Mouse (Mus musculus): ENCODE data around the gene Tnfsf12. TPM values are rescaled to one million over a fixed set of nuclear protein-coding genes. Genes with fewer than 3 reads are reported as not detected.

Tnfsf12 gene
- polyA plus RNA-seq, 1 experiment: 13.7 TPM

DNA sequence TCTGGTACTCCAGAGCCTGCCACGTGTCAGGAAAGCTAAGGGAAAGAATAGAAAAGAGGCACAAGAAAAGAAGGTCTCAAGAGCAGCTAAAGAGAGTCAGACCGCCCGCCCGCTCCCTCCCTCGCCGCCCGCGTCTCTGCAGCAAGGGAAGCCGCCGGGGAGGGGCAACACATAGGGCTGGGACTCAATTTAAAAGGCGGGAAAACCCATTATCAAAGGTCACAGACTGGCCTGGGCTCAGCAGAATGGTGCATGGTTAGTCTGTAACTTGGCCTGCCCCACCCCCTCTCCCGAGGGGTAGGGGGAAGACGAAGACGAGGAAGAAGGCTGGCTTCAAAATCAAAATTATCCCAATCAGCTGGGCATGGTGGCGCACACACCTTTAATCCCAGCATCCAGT, 23.0 kb upstream of the Tnfsf12 start:
- no peaks in the 10 kb centered on the region for H3K36me3 ChIP-seq (ENCODE audit: control insufficient read depth, insufficient read depth, low read length)
- H3K4me1 ChIP-seq (ENCODE audit: control insufficient read depth, insufficient read depth, insufficient read length, low read length): peaks cover 5% of the 10 kb centered on the region; the same call in 1 of the 2 replicates
- 18% methylated on average over 15 of the region's 15 CpGs for WGBS
- H3K27me3 ChIP-seq (ENCODE audit: control insufficient read depth, insufficient read depth, low read length): no peaks in the 10 kb centered on the region
- TF ChIP-seq POLR2A (IDR thresholded peaks at IDR 0.05; ENCODE audit: low read depth, low read length) (no peak), CTCF (IDR thresholded peaks at IDR 0.05; ENCODE audit: extremely low read depth, insufficient read length, insufficient replicate concordance, low read depth, low read length) (no peak)
- no peak overlapping the region for H3K4me3 ChIP-seq (ENCODE audit: low read depth, low read length)
- H3K27ac ChIP-seq (ENCODE audit: insufficient read depth, low read depth, low read length): no peak overlapping the region; the same call in 1 of the 2 replicates

DNA sequence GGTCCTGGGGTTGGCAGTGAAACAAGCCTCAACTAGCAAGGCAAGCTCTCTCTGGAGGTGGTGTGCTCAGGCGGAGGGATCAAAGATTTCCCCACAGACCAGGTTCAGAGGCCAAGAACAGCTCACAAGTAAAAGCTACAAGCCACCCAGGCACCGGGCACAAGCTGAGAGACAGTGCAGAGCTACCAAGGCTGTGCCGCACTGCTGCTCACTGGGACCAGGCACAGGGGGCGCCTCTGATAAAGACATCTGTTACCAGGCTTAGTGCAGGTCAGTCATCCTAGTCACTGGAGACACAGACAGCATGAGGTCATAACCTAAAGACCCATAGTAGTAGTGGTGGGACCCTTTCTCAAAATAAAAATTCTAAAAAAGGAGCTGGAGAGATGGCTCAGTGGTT, 21.3 kb upstream of the Tnfsf12 start:
- no peaks in the 10 kb centered on the region for H3K36me3 ChIP-seq (ENCODE audit: control insufficient read depth, insufficient read depth, low read length)
- H3K27ac ChIP-seq (ENCODE audit: insufficient read depth, low read depth, low read length): no peak overlapping the region
- H3K27me3 ChIP-seq (ENCODE audit: control insufficient read depth, insufficient read depth, low read length): no peaks in the 10 kb centered on the region
- TF ChIP-seq POLR2A (IDR thresholded peaks at IDR 0.05; ENCODE audit: low read depth, low read length) (no peak), CTCF (IDR thresholded peaks at IDR 0.05; ENCODE audit: extremely low read depth, insufficient read length, insufficient replicate concordance, low read depth, low read length) (no peak)
- 71% methylated on average over 4 of the region's 4 CpGs for WGBS
- H3K4me1 ChIP-seq (ENCODE audit: control insufficient read depth, insufficient read depth, insufficient read length, low read length): peaks cover 5% of the 10 kb centered on the region; the same call in 1 of the 2 replicates
- H3K4me3 ChIP-seq (ENCODE audit: low read depth, low read length): no peak overlapping the region

DNA sequence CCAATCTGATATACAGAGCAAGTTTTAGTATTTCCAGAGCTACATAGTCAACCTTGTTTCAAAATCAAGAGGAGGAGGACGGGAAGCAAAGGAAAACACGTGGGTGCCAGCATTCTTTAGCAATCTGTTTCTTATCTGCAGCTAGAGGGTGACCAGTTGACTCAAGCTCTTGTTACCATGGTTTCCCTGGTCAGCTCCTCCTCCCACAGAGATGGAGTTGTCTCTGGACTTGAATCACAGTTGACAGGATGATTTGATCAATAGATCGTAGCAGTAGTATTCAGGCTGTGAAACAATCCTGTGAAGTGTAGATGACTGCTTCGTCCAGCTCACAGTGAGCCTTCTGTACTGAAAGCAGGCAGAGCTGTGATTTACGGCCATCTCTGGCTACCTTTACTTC, 20.3 kb upstream of the Tnfsf12 start:
- 21% methylated on average over 5 of the region's 5 CpGs for WGBS
- Histone ChIP-seq H3K36me3 (ENCODE audit: control insufficient read depth, insufficient read depth, low read length) (no peaks in the 10 kb centered on the region), H3K4me3 (ENCODE audit: low read depth, low read length) (no peak overlapping the region), H3K27ac (ENCODE audit: insufficient read depth, low read depth, low read length) (no peak overlapping the region), H3K27me3 (ENCODE audit: control insufficient read depth, insufficient read depth, low read length) (no peaks in the 10 kb centered on the region), H3K4me1 (ENCODE audit: control insufficient read depth, insufficient read depth, insufficient read length, low read length) (peaks cover 5% of the 10 kb centered on the region; the same call in 1 of the 2 replicates)
- TF ChIP-seq CTCF (IDR thresholded peaks at IDR 0.05; ENCODE audit: extremely low read depth, insufficient read length, insufficient replicate concordance, low read depth, low read length) (no peak), POLR2A (IDR thresholded peaks at IDR 0.05; ENCODE audit: low read depth, low read length) (no peak)

DNA sequence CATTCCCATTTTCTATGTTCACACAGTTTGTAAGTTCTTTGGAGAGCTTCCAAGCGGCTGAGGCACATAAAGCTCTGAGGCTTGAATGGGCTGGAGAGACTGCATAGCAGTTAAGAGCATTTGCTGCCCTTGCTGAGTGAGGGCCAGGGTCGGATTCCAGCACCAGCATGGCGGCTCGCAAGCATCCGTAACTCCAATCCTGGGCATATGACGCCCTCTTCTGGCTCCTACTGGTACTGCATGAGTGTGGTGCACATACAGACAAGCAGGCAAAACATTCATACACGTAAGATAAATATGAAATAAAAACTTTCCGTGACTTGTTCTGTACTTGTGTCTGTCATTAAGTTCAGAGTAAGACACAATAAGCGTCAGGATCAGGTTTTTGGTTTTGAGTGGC, 19.8 kb upstream of the Tnfsf12 start:
- peak; percentile 55; the same call in 1 of the 2 replicates for TF ChIP-seq CTCF (IDR thresholded peaks at IDR 0.05; ENCODE audit: extremely low read depth, insufficient read length, insufficient replicate concordance, low read depth, low read length)
- no peak for TF ChIP-seq POLR2A (IDR thresholded peaks at IDR 0.05; ENCODE audit: low read depth, low read length)
- no peaks in the 10 kb centered on the region for H3K36me3 ChIP-seq (ENCODE audit: control insufficient read depth, insufficient read depth, low read length)
- no peaks in the 10 kb centered on the region for H3K27me3 ChIP-seq (ENCODE audit: control insufficient read depth, insufficient read depth, low read length)
- H3K27ac ChIP-seq (ENCODE audit: insufficient read depth, low read depth, low read length): no peak overlapping the region
- H3K4me1 ChIP-seq (ENCODE audit: control insufficient read depth, insufficient read depth, insufficient read length, low read length): peaks cover 5% of the 10 kb centered on the region; the same call in 1 of the 2 replicates
- WGBS: 70% methylated on average over 9 of the region's 9 CpGs
- H3K4me3 ChIP-seq (ENCODE audit: low read depth, low read length): no peak overlapping the region

DNA sequence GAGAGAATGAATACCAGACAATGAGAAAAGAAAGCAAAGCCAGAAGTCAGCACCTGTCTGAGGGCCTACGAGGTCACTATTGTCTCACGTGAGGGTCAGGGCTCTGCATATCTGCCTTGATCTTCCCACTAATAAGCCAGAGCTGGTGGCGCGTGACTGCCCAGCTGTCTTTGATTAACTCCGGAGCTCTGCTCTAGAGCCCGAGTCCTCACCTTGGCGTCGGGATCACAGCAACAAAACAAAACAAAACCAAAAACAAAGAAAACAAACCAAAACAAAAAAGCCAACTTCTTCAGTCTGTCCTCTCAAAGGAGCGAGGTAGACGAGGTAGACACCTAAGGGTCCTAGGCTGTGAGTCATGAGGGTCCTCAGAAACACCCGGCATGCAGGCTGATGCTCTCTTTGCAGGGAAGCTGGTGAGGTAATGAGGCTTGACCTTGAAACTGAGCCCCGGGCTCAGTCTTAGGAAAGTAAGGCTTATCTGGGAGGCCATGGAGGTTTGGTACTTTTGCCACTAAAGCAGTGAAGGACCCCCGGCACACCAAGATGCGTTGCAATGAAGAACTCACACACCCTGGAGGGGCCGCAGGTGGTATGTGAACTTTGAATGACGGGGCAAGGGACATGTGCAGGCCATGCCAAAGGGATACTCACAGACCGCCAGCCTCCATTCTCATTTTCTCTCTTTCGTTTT, 19.1 kb upstream of the Tnfsf12 start:
- no peak overlapping the region for H3K27ac ChIP-seq (ENCODE audit: insufficient read depth, low read depth, low read length)
- WGBS: 66% methylated on average over 18 of the region's 18 CpGs
- peaks cover 5% of the 10 kb centered on the region; the same call in 1 of the 2 replicates for H3K4me1 ChIP-seq (ENCODE audit: control insufficient read depth, insufficient read depth, insufficient read length, low read length)
- no peaks in the 10 kb centered on the region for H3K27me3 ChIP-seq (ENCODE audit: control insufficient read depth, insufficient read depth, low read length)
- no peak overlapping the region for H3K4me3 ChIP-seq (ENCODE audit: low read depth, low read length)
- no peaks in the 10 kb centered on the region for H3K36me3 ChIP-seq (ENCODE audit: control insufficient read depth, insufficient read depth, low read length)
- TF ChIP-seq POLR2A (IDR thresholded peaks at IDR 0.05; ENCODE audit: low read depth, low read length) (no peak), CTCF (IDR thresholded peaks at IDR 0.05; ENCODE audit: extremely low read depth, insufficient read length, insufficient replicate concordance, low read depth, low read length) (no peak)

DNA sequence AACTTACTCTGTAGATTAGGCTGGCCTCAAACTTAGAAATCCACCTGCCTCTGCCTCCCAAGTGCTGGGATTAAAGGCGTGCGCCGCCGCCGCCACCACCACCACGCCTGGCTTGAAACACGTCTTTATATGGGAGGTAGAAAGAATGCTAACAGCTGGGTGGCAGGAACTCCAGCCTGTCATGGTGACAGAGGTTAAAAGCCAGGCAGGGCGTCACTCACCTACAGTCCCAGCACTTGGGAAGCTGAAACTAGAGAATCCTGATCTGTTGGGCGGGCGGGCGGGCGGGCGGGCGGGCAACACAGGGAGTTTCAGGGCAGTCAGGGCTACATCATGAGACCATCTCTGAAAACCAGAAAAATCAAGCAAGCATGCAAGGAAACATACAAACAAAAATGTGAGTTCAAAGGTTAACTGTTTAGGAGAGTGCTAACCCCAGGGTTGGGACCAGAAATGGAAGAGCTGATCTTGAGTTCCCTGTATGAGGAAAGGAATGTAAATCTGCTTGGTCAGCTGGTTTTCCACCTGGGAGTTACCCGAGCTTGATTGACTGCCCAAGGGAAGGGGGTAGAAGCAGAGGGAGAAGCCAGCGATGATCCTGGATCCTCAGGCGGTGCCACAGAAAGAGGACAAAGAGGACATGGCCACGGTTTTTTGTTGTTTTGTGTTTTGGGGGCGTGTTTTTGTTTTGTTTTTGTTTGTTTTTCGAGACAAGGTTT, 17.5 kb upstream of the Tnfsf12 start:
- 86% methylated on average over 20 of the region's 20 CpGs for WGBS
- Histone ChIP-seq H3K36me3 (ENCODE audit: control insufficient read depth, insufficient read depth, low read length) (no peaks in the 10 kb centered on the region), H3K27ac (ENCODE audit: insufficient read depth, low read depth, low read length) (no peak overlapping the region), H3K4me1 (ENCODE audit: control insufficient read depth, insufficient read depth, insufficient read length, low read length) (no peaks in the 10 kb centered on the region), H3K4me3 (ENCODE audit: low read depth, low read length) (no peak overlapping the region), H3K27me3 (ENCODE audit: control insufficient read depth, insufficient read depth, low read length) (no peaks in the 10 kb centered on the region)
- TF ChIP-seq CTCF (IDR thresholded peaks at IDR 0.05; ENCODE audit: extremely low read depth, insufficient read length, insufficient replicate concordance, low read depth, low read length) (no peak), POLR2A (IDR thresholded peaks at IDR 0.05; ENCODE audit: low read depth, low read length) (no peak)

DNA sequence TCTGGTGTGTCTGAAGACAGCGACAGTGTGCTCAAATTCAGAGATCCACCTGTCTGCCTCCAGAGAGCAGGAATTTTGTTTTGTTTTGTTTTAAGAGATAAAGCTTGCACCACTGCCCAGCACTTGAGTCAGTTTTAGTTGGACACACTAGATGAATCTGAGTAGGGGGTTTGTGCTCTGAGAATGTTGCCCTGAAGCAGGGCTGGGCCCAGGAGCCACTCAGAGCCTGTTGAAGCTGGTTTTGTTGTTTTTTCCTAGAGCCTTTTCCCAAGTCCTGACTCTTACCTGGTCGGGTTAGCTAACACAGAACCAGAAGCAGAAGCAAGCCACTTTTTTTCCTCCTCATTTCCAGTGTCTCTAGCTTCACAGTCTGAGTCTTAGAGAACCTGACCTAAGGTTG, 15.4 kb upstream of the Tnfsf12 start:
- TF ChIP-seq POLR2A (IDR thresholded peaks at IDR 0.05; ENCODE audit: low read depth, low read length) (no peak), CTCF (IDR thresholded peaks at IDR 0.05; ENCODE audit: extremely low read depth, insufficient read length, insufficient replicate concordance, low read depth, low read length) (no peak)
- Histone ChIP-seq H3K4me3 (ENCODE audit: low read depth, low read length) (no peak overlapping the region), H3K36me3 (ENCODE audit: control insufficient read depth, insufficient read depth, low read length) (no peaks in the 10 kb centered on the region), H3K4me1 (ENCODE audit: control insufficient read depth, insufficient read depth, insufficient read length, low read length) (peaks cover 7% of the 10 kb centered on the region; the same call in 1 of the 2 replicates), H3K27ac (ENCODE audit: insufficient read depth, low read depth, low read length) (no peak overlapping the region), H3K27me3 (ENCODE audit: control insufficient read depth, insufficient read depth, low read length) (no peaks in the 10 kb centered on the region)
- WGBS: 79% methylated on average over 2 of the region's 2 CpGs
